Mouse (Mus musculus) E14TG2a.4 (cell line): ENCODE data around the gene Apbb1.

ENCODE experiments used
- CTCF ChIP-seq: conservative IDR thresholded peaks from 2 replicates; pipeline ENCODE4 v1.5.1; 2014; ENCODE audit warnings: low read length
- NANOG ChIP-seq: IDR thresholded peaks from 2 replicates; pipeline ENCODE4 v1.6.1; 2014; ENCODE audit warnings: borderline replicate concordance, low read length, mixed read lengths
- POU5F1 ChIP-seq: IDR thresholded peaks from 2 replicates; pipeline ENCODE4 v1.6.1; 2014; ENCODE audit warnings: low read length, borderline replicate concordance

GRCm38 (mm10) chr7:105568988-105569471 lies 12.4 kb downstream of the Apbb1 start:
- TF ChIP-seq CTCF (no peak), POU5F1 (no peak), NANOG (no peak)
